Mouse (Mus musculus): ENCODE data around the gene Olfr721-ps1. TPM values are rescaled to one million over a fixed set of nuclear protein-coding genes. Genes with fewer than 3 reads are reported as not detected.

The Olfr721-ps1 gene
- polyA plus RNA-seq (2012; ENCODE audit: insufficient read depth, insufficient read length, low replicate concordance, missing spikeins), result not detected in 2 replicates

DNA sequence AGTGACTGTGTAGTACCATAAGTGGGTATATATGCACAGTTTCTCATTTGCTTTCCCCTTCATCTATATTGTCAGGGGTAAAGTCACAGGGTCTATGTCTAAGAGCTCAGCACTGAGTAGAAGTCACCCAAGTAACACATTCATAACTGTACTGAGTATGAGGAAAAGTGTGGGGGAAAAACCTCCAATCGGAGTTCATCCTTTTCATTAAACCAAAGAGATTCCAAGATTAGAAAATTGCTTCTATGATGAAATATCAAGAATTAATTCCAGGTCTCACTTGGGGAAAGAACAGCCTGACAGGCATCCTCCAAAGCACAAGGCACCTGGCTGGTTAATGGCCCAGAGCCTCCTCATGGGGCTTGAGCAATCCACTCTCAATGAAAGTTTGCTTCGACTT, at the start of gene Olfr721-ps1:
Olfr721-ps1 (plus strand) TSS at position 301 of the 400 bp plus-strand sequence.
- WGBS, result 91% methylated on average over 2 of the region's 2 CpGs
- no peak for TF ChIP-seq POLR2A (IDR thresholded peaks at IDR 0.05; ENCODE audit: insufficient read depth, low read depth, low read length)
- TF ChIP-seq CTCF (IDR thresholded peaks at IDR 0.05; ENCODE audit: insufficient read depth, low read depth, low read length), result no peak
- H3K4me3 ChIP-seq (ENCODE audit: insufficient read depth, low read depth, low read length), result no peak within 1 kb of the TSS
- no peak within 1 kb of the TSS for H3K27ac ChIP-seq (ENCODE audit: insufficient read depth, low read depth, low read length)
- H3K4me1 ChIP-seq (ENCODE audit: control insufficient read depth, insufficient read depth, low read length), result no peaks in the 10 kb centered on the region

DNA sequence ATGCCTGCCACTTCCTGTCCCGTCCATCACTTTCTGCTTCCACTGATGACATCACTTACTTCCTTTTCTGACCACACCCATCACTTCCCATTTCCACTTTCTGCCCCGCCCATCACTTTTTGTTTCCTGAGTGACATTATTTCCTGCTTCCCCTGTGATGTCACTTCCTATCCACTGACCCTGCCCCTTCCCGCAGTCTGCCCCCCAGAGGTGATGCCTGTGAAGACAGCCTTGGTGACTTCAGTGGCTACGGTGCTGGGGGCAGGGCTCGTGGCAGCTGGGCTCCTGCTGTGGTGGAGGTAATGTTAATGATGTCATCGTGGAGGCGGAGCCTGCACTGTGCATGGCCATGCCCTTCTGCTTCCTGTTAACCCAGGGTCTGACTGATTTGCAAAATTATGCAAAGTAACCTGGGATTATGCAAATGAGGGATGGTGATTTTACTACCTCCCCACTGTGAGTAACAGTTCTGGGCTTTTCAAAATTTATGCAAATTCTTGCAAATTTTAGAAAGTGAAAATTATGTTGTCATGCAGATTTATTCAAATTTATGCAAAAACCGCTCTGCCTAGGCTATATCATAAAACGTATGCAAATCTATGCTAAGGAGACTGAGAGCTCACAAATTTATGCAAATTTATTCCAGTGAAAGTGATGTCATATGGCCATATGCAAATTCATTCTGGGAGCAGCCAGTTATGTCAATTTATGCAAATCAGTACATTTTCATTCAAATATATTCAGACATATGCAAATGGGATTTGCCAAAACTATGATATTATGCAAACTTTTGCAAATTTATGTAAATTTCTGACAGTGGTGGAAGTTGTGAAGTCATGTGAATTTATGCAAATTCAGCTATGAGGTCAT, 49.1 kb upstream of the Olfr721-ps1 start:
- no peaks in the 10 kb centered on the region for H3K4me1 ChIP-seq (ENCODE audit: control insufficient read depth, insufficient read depth, low read length)
- TF ChIP-seq POLR2A (IDR thresholded peaks at IDR 0.05; ENCODE audit: insufficient read depth, low read depth, low read length) (no peak), CTCF (IDR thresholded peaks at IDR 0.05; ENCODE audit: insufficient read depth, low read depth, low read length) (no peak)
- 77% methylated on average over 9 of the region's 9 CpGs for WGBS
- H3K27ac ChIP-seq (ENCODE audit: insufficient read depth, low read depth, low read length), result no peak overlapping the region
- H3K4me3 ChIP-seq (ENCODE audit: insufficient read depth, low read depth, low read length), result no peak overlapping the region

DNA sequence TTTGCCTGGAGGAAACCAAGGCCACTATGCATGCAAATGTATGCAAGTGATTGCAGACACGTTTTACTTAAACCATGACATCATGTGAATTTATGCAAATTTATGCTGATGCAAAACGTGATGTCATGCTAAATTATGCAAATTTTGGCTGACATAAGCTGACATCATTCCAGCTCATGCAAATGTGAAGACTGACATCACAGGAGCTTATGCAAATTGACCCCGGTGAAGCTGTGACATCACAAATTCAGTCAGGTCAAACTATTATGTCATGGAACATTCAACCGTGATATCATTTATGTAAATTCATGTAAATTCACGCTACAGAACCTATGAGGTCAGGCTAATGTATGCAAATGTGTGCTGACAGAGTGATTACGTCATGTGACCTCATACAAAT, 48.5 kb upstream of the Olfr721-ps1 start:
- no peak for TF ChIP-seq POLR2A (IDR thresholded peaks at IDR 0.05; ENCODE audit: insufficient read depth, low read depth, low read length)
- no peak for TF ChIP-seq CTCF (IDR thresholded peaks at IDR 0.05; ENCODE audit: insufficient read depth, low read depth, low read length)
- WGBS, result 63% methylated on average over 6 of the region's 6 CpGs
- no peak overlapping the region for H3K27ac ChIP-seq (ENCODE audit: insufficient read depth, low read depth, low read length)
- H3K4me1 ChIP-seq (ENCODE audit: control insufficient read depth, insufficient read depth, low read length), result no peaks in the 10 kb centered on the region
- H3K4me3 ChIP-seq (ENCODE audit: insufficient read depth, low read depth, low read length), result no peak overlapping the region

DNA sequence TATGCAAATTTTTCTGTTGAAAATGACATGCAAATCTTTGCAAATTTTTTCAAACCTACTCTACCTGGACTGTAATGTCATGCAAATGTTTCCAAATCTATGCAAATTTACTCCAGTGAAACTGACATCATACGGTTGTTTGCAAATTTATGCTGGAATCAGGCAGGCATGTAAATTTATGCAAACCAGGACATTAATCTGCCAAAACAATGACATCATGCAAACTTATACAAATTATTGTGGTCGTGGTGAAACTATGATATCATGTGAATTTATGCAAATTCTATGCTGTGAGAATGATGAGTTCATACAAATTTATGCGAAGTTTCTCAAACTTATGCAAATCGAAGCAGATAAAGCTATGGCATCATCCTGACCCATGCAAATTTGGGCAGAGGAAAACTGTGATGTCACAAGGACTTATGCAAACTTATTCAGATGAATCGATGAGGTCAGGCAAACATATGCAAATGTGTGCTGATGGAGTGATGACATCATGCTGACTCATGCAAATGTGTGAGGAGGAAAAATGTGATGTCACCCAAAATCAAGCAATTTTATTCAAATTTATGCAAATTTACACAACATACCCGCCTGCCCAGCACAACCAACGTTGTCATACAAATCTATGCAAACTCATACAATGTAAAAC, 47.9 kb upstream of the Olfr721-ps1 start:
- Histone ChIP-seq H3K4me3 (ENCODE audit: insufficient read depth, low read depth, low read length) (no peak overlapping the region), H3K27ac (ENCODE audit: insufficient read depth, low read depth, low read length) (no peak overlapping the region), H3K4me1 (ENCODE audit: control insufficient read depth, insufficient read depth, low read length) (no peaks in the 10 kb centered on the region)
- TF ChIP-seq POLR2A (IDR thresholded peaks at IDR 0.05; ENCODE audit: insufficient read depth, low read depth, low read length), result no peak
- TF ChIP-seq CTCF (IDR thresholded peaks at IDR 0.05; ENCODE audit: insufficient read depth, low read depth, low read length), result no peak
- WGBS, result 68% methylated on average over 7 of the region's 7 CpGs

DNA sequence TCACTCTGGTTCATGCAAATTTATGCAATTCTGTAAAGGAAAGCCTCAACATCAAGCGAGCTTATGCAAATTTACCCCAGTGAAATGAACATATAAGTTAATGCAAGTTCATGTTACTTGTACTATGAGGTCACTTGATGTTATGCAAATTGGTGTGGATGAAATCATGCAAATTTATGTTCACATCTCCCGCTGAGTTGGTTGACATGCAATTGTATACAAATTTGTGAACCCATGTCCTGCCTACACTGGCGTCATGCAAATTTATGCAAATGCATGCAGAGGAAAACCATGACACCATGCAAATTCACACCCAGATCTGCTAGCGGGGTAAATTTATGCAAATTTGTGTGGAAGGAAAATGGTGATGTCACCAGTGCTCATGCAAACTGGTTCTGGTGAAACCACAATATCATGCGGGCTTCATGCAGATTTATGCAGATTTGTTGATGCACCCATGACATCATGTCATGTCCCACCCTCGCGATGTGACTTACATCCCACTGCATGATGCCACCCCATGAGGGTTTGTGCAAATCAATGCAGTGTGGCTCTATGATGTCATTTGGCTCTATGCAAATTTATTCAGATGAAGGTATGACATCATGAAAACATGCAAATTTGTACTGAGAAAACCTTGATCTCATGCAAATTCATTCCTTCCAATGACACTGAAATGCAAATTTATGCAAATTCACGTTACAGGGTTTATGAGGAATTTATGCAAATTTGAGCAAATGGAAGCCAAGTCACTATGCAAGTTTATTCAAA, 47.2 kb upstream of the Olfr721-ps1 start:
- TF ChIP-seq CTCF (IDR thresholded peaks at IDR 0.05; ENCODE audit: insufficient read depth, low read depth, low read length), result no peak
- TF ChIP-seq POLR2A (IDR thresholded peaks at IDR 0.05; ENCODE audit: insufficient read depth, low read depth, low read length), result no peak
- Histone ChIP-seq H3K4me3 (ENCODE audit: insufficient read depth, low read depth, low read length) (no peak overlapping the region), H3K27ac (ENCODE audit: insufficient read depth, low read depth, low read length) (no peak overlapping the region), H3K4me1 (ENCODE audit: control insufficient read depth, insufficient read depth, low read length) (no peaks in the 10 kb centered on the region)
- WGBS, result 70% methylated on average over 8 of the region's 8 CpGs

DNA sequence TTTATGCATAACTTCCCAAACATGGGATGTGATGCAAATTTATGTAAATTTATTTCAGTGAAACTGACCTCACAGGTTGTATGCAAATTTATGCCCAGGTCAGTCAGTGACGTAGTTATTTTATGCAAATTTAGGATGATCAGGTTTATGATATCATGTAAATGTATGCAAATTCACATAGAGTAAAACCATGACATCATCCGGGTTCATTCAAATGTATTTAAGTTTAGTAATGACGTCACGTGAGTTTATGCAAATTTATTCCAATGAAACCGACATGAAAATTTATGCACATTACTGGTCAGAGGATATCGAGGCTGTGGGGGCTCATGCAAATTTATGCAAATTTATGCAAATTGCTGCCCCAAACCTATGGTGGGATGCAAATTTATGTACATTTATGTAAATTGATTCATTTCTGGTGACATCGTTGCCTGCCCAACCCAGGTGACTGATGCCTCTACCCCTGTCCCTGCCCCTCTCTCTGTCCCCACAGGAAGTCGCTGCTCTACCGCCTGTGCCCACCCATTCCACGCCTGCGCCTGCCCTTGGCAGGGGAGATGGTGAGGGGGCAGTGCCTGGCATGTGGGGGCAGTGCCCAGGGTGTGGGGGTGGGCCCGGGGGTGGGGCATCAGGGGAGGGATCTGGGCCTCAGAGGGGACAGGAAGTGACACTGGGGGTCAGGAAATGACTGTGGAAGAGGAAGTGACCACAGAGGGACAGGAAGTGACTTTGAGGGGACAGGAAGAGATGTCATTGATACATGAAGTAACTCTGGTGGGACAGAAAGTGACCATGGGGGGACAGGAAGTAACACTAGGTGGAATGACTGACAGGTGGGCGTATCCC, 46.4 kb upstream of the Olfr721-ps1 start:
- H3K27ac ChIP-seq (ENCODE audit: insufficient read depth, low read depth, low read length), result no peak overlapping the region
- no peaks in the 10 kb centered on the region for H3K4me1 ChIP-seq (ENCODE audit: control insufficient read depth, insufficient read depth, low read length)
- H3K4me3 ChIP-seq (ENCODE audit: insufficient read depth, low read depth, low read length), result no peak overlapping the region
- no peak for TF ChIP-seq CTCF (IDR thresholded peaks at IDR 0.05; ENCODE audit: insufficient read depth, low read depth, low read length)
- TF ChIP-seq POLR2A (IDR thresholded peaks at IDR 0.05; ENCODE audit: insufficient read depth, low read depth, low read length), result no peak
- 71% methylated on average over 13 of the region's 13 CpGs for WGBS

DNA sequence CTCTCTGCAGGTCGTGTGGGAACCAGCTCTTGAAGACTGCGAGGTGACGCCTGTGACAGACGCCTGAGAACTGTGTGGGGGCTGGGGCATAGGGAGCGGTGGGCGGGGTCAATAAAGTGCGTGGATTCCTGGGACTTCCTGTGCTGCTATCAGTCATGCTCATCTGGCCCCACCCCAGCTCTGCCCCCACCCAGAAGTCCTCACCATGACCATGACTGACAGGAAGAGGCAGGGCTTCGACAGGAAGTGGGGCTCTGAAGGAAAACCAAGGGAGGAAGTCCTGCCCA, 45.8 kb upstream of the Olfr721-ps1 start:
- WGBS, result 95% methylated on average over 8 of the region's 8 CpGs
- TF ChIP-seq CTCF (IDR thresholded peaks at IDR 0.05; ENCODE audit: insufficient read depth, low read depth, low read length) (no peak), POLR2A (IDR thresholded peaks at IDR 0.05; ENCODE audit: insufficient read depth, low read depth, low read length) (no peak)
- H3K4me3 ChIP-seq (ENCODE audit: insufficient read depth, low read depth, low read length), result no peak overlapping the region

DNA sequence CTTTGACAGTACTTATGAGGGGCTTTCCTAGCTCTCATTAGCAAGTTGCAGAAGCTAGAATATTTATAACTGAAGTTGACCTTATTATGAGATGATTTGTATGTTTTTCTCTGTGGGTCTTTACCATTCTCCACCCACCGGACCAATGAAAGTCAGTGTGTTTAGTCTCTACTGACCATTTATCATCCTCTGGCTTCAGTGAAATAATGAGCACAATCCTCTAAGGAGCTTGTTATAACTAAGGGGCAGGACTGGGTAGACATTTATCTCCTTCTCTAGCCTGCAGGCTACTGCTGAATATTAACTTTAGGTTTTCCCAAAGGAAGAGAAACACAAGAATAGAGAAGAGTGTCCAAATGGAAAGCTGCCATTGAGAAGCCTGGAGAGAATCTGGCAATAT, 5.6 kb upstream of the Olfr721-ps1 start:
- H3K4me3 ChIP-seq (ENCODE audit: insufficient read depth, low read depth, low read length), result no peak overlapping the region
- H3K27ac ChIP-seq (ENCODE audit: insufficient read depth, low read depth, low read length), result no peak overlapping the region
- no peaks in the 10 kb centered on the region for H3K4me1 ChIP-seq (ENCODE audit: control insufficient read depth, insufficient read depth, low read length)
- WGBS, result 90% methylated on average over 1 of the region's 1 CpGs
- no peak for TF ChIP-seq CTCF (IDR thresholded peaks at IDR 0.05; ENCODE audit: insufficient read depth, low read depth, low read length)

More for the DNA sequence above, 45.8 kb upstream of the Olfr721-ps1 start:
- Histone ChIP-seq H3K4me1 (ENCODE audit: control insufficient read depth, insufficient read depth, low read length) (no peaks in the 10 kb centered on the region), H3K27ac (ENCODE audit: insufficient read depth, low read depth, low read length) (no peak overlapping the region)
